Mouse (Mus musculus) CH12.LX (cell line): ENCODE measurements around the gene Dpp6. TPM values are rescaled to one million over a fixed set of nuclear protein-coding genes. Genes with fewer than 3 reads are reported as not detected.

ENCODE experiments used
- DNase-seq: peaks from one replicate; pipeline ENCODE4 v3.0.0-alpha.2; 2013; ENCODE audit errors: extremely low read depth
- H3K27ac ChIP-seq: 2 replicates; pipeline ENCODE4 v1.5.1; 2012; ENCODE audit warnings: low read depth, mild to moderate bottlenecking, control low read depth, moderate library complexity; ENCODE audit not compliant: insufficient read depth
- H3K27me3 ChIP-seq: replicated peaks from 2 replicates; pipeline ENCODE3; 2012; ENCODE audit warnings: inconsistent platforms
- H3K36me3 ChIP-seq, 2 experiments: replicated peaks in 1 of 2; 2 replicates each; pipeline versions ENCODE3 to v1.6.1; 2012; ENCODE audit warnings: inconsistent platforms in 1 of 2, low read length in 1 of 2, mild to moderate bottlenecking in 1 of 2, mixed read lengths in 1 of 2, moderate library complexity in 1 of 2; ENCODE audit not compliant: control insufficient read depth in 1 of 2, insufficient read depth in 1 of 2
- H3K4me1 ChIP-seq, 2 experiments: 2 replicates each; pipeline ENCODE4 v1.6.1; 2012; ENCODE audit warnings: inconsistent platforms in 1 of 2, moderate library complexity in 1 of 2; ENCODE audit not compliant: insufficient read depth in 2 of 2, control insufficient read depth in 1 of 2
- H3K4me2 ChIP-seq: 2 replicates; pipeline ENCODE4 v1.6.1; 2012; ENCODE audit warnings: low read depth, mild to moderate bottlenecking, control low read depth; ENCODE audit not compliant: poor library complexity, insufficient read depth, severe bottlenecking
- H3K4me3 ChIP-seq, 3 experiments: fragments of 150-350 bp in 1 of 3; sonication (generic) in 1 of 3; replicated peaks in 1 of 3; 2 replicates each; pipeline versions ENCODE3 to v1.5.1; 2011 to 2012; ENCODE audit warnings: low read depth in 2 of 3, low read length in 2 of 3, mild to moderate bottlenecking in 2 of 3, moderate library complexity in 2 of 3, control low read depth in 1 of 3, improper control_type of control experiment in 1 of 3, inconsistent platforms in 1 of 3, mixed read lengths in 1 of 3; ENCODE audit not compliant: poor library complexity in 1 of 3
- H3K79me2 ChIP-seq: replicated peaks from 2 replicates; pipeline ENCODE4 v1.6.1; 2012; ENCODE audit warnings: mild to moderate bottlenecking, moderate library complexity; ENCODE audit not compliant: control insufficient read depth, poor library complexity, insufficient read depth, severe bottlenecking; ENCODE audit errors: extremely low read depth
- H3K9ac ChIP-seq: 2 replicates; pipeline ENCODE4 v1.6.1; 2012; ENCODE audit warnings: low read depth, mild to moderate bottlenecking, control low read depth, moderate library complexity; ENCODE audit not compliant: insufficient read depth
- H3K9me3 ChIP-seq: replicated peaks from 2 replicates; pipeline ENCODE3; 2012; ENCODE audit warnings: low read length, inconsistent platforms, mixed read lengths
- CHD1 ChIP-seq: IDR thresholded peaks from 2 replicates; pipeline ENCODE4 v1.6.1; 2012; ENCODE audit warnings: low read depth, low read length, improper control_type of control experiment, inconsistent platforms
- E2F4 ChIP-seq: IDR thresholded peaks from 2 replicates; pipeline ENCODE4 v1.6.1; 2011; ENCODE audit warnings: low read depth, low read length, improper control_type of control experiment; ENCODE audit not compliant: insufficient replicate concordance
- EP300 ChIP-seq: IDR thresholded peaks from 2 replicates; pipeline ENCODE4 v1.6.1; 2011; ENCODE audit warnings: low read length, improper control_type of control experiment
- ETS1 ChIP-seq: conservative IDR thresholded peaks from 2 replicates; pipeline ENCODE4 v1.6.1; 2012; ENCODE audit warnings: low read depth, mild to moderate bottlenecking, inconsistent platforms, low read length, improper control_type of control experiment, moderate library complexity
- HCFC1 ChIP-seq: IDR thresholded peaks from 2 replicates; pipeline ENCODE4 v1.6.1; 2012; ENCODE audit warnings: low read depth, mild to moderate bottlenecking, inconsistent platforms, low read length, improper control_type of control experiment
- JUN ChIP-seq: IDR thresholded peaks from 2 replicates; pipeline ENCODE4 v1.6.1; 2011; ENCODE audit warnings: low read depth, mild to moderate bottlenecking, low read length, improper control_type of control experiment, moderate library complexity; ENCODE audit not compliant: insufficient read depth
- KAT2A ChIP-seq: IDR thresholded peaks from 2 replicates; pipeline ENCODE4 v1.6.1; 2012; ENCODE audit warnings: low read length, improper control_type of control experiment, inconsistent platforms; ENCODE audit not compliant: insufficient replicate concordance
- MEF2A ChIP-seq: IDR thresholded peaks from 2 replicates; pipeline ENCODE4 v1.6.1; 2014; ENCODE audit warnings: low read depth, mild to moderate bottlenecking, inconsistent platforms, low read length, improper control_type of control experiment, borderline replicate concordance
- MXI1 ChIP-seq: IDR thresholded peaks from 2 replicates; pipeline ENCODE4 v1.6.1; 2011; ENCODE audit warnings: mild to moderate bottlenecking, low read depth, low read length, improper control_type of control experiment
- PAX5 ChIP-seq: IDR thresholded peaks from 2 replicates; pipeline ENCODE4 v1.6.1; 2012; ENCODE audit warnings: low read length, inconsistent platforms, mixed read lengths
- POLR2A ChIP-seq: IDR thresholded peaks from 2 replicates; pipeline ENCODE4 v1.6.1; 2011; ENCODE audit warnings: low read depth, mild to moderate bottlenecking, improper control_type of control experiment, low read length
- RCOR1 ChIP-seq: conservative IDR thresholded peaks from 2 replicates; pipeline ENCODE4 v1.6.1; 2012; ENCODE audit warnings: low read depth, mild to moderate bottlenecking, inconsistent platforms, low read length, improper control_type of control experiment
- SMC3 ChIP-seq: IDR thresholded peaks from 2 replicates; pipeline ENCODE4 v1.6.1; 2011; ENCODE audit warnings: low read depth, low read length, improper control_type of control experiment
- TBP ChIP-seq: conservative IDR thresholded peaks from 2 replicates; pipeline ENCODE4 v1.6.1; 2011; ENCODE audit warnings: low read depth, low read length, improper control_type of control experiment
- UBTF ChIP-seq: IDR thresholded peaks from 2 replicates; pipeline ENCODE4 v1.6.1; 2012; ENCODE audit warnings: low read depth, mild to moderate bottlenecking, inconsistent platforms, low read length, improper control_type of control experiment, moderate library complexity
- ZC3H11A ChIP-seq: IDR thresholded peaks from 2 replicates; pipeline ENCODE4 v1.6.1; 2012; ENCODE audit warnings: low read depth, mild to moderate bottlenecking, inconsistent platforms, low read length, improper control_type of control experiment
- ZKSCAN1 ChIP-seq: IDR thresholded peaks from 2 replicates; pipeline ENCODE4 v1.6.1; 2012; ENCODE audit warnings: low read depth, inconsistent platforms, low read length, improper control_type of control experiment, borderline replicate concordance
- ZMIZ1 ChIP-seq: IDR thresholded peaks from 2 replicates; pipeline ENCODE4 v1.6.1; 2012; ENCODE audit warnings: low read depth, mild to moderate bottlenecking, inconsistent platforms, low read length, improper control_type of control experiment
- ZNF384 ChIP-seq: IDR thresholded peaks from 2 replicates; pipeline ENCODE4 v1.6.1; 2012; ENCODE audit warnings: low read depth, low read length, improper control_type of control experiment, inconsistent platforms
- dilution Hi-C: fragments of 300-500 bp; cut with MboI; formaldehyde crosslinking; loops from 2 replicates; pipeline ENCODE4 v1.14.3; 2020; ENCODE audit warnings: low sequenced_read_pairs; ENCODE audit not compliant: extremely low pct_unique_long_range_greater_than_20kb, extremely low pct_ligation_motif_present
- in situ Hi-C: fragments of 300-500 bp; cut with MboI; formaldehyde crosslinking; loops from 3 replicates; pipeline ENCODE4 v1.14.3; 2019; ENCODE audit warnings: low sequenced_read_pairs, low pct_ligation_motif_present, low pct_unique_long_range_greater_than_20kb, mixed read lengths
- polyA plus RNA-seq: library from polyadenylated mRNA; unstranded; fragments of >175 nt; gene quantifications from 2 replicates; pipeline ENCODE4 v1.2.1, GENCODE M21; 2012; ENCODE audit warnings: low read depth; ENCODE audit not compliant: insufficient read length
- total RNA-seq, 2 experiments: library from RNA; depleted of rRNA; stranded (reverse); fragments of 300-350 nt in 1 of 2; fragments of >200 nt in 1 of 2; gene quantifications; 2 replicates each; pipeline ENCODE4 v1.2.3; 2012 to 2014

Gene Dpp6
- total and polyA plus RNA-seq, 3 experiments = not detected

DNA sequence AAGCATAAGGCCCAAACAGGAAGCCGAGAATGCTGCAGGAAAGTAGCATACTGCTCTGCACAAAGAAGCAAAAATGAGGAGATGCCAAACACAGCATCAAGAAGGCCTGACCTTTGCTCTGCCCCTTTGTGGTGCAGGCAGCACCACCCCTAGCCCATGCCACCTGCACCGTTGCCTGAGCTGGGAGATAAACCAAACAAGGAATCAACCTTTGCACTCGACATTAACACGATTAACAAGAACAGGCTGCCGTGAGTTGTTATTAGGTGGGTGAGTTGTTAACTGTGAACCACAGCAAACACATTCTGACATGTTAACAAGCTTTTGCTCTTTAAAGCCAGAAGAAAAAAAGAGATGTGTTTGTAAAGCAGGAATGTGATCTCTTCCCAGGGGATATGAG lies 239.4 kb downstream of the Dpp6 start:
- no peak overlapping the region for H3K4me3 ChIP-seq
- H3K9ac ChIP-seq = no peak overlapping the region
- no peak overlapping the region for H3K4me2 ChIP-seq
- dilution Hi-C loops = no loop called here
- no peaks in the 10 kb centered on the region for H3K27me3 ChIP-seq
- TF ChIP-seq ETS1 (no peak), TBP (no peak), ZNF384 (no peak), HCFC1 (no peak), MEF2A (no peak), ZKSCAN1 (no peak)
- no peaks in the 10 kb centered on the region for H3K36me3 ChIP-seq
- H3K9me3 ChIP-seq = peaks cover 49% of the 10 kb centered on the region
- H3K4me1 ChIP-seq = no peaks in the 10 kb centered on the region
- DNase-seq = no peak
- in situ Hi-C loops = no loop called here
- H3K79me2 ChIP-seq = no peaks in the 10 kb centered on the region
- no peak overlapping the region for H3K27ac ChIP-seq

DNA sequence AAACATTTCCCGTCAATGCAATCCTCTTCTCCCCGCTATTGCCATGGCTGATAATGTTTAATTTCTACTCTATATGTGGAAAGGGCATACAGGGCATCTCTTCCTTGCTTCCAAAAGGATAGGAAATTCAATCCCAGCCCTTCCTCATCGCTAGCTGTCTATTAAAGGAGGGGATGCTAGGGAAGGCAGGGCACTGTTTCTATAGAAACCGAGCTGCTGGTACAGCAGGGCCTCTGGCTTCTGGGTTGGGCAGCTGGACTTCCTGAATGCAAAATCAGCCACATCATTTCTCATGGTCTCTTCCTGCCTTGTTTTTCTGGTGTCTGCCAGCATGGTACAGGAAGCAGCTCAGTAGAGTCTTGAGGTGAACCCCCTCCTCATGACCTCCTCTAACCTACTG lies 243.1 kb downstream of the Dpp6 start:
- H3K27me3 ChIP-seq = no peaks in the 10 kb centered on the region
- H3K79me2 ChIP-seq = no peaks in the 10 kb centered on the region
- no peaks in the 10 kb centered on the region for H3K4me1 ChIP-seq
- no peak overlapping the region for H3K4me2 ChIP-seq
- in situ Hi-C loops = no loop called here
- dilution Hi-C loops = no loop called here
- H3K4me3 ChIP-seq = no peak overlapping the region
- no peak for DNase-seq
- H3K27ac ChIP-seq = no peak overlapping the region
- H3K36me3 ChIP-seq = no peaks in the 10 kb centered on the region
- peaks cover 55% of the 10 kb centered on the region for H3K9me3 ChIP-seq
- TF ChIP-seq CHD1 = no peak
- TF ChIP-seq EP300 = no peak
- TF ChIP-seq ZC3H11A = no peak
- no peak for TF ChIP-seq TBP
- TF ChIP-seq PAX5 = no peak
- TF ChIP-seq MXI1 = no peak
- TF ChIP-seq E2F4 = no peak
- no peak for TF ChIP-seq MEF2A
- no peak for TF ChIP-seq RCOR1
- TF ChIP-seq KAT2A = no peak
- TF ChIP-seq JUN = no peak
- no peak for TF ChIP-seq POLR2A
- TF ChIP-seq SMC3 = no peak
- no peak for TF ChIP-seq ZKSCAN1
- no peak for TF ChIP-seq UBTF
- no peak for TF ChIP-seq ZMIZ1
- H3K9ac ChIP-seq = no peak overlapping the region
